ENCODE assay signal across 29 mouse cellular contexts in genomic region chr2:145536986-145537385, GRCm38 (mm10).
DNase-seq lines count a peak whose midpoint lies in the region; ATAC-seq and TF ChIP-seq lines count a peak whose summit lies in the region.
"Had no signal": no experiment of that assay in that cellular context is flagged by ENCODE, and none has a peak within 500 bp of the region (broad histone marks: within the 10 kb centered on the region; RNA-seq: fewer than 3 reads in every experiment).

No protein-coding gene starts in this region.

- H3K4me2 ChIP-seq in forebrain, embryonic 15.5 days (replicated peaks): no peak overlapping the region
- no peak overlapping the region for H3K4me2 ChIP-seq in forebrain, embryonic 11.5 days (ENCODE audit: low read depth, low read length, severe bottlenecking)
- H3K4me2 ChIP-seq in hindbrain, postnatal 0 days (ENCODE audit: low read depth, low read length): no peak overlapping the region
- H3K4me2 ChIP-seq in hindbrain, embryonic 11.5 days (replicated peaks; ENCODE audit: low read depth, low read length): no peak overlapping the region
- no peak overlapping the region for H3K4me2 ChIP-seq in limb, embryonic 13.5 days (replicated peaks)
- H3K4me2 ChIP-seq: embryonic facial prominence, embryonic 12.5 days; heart, embryonic 15.5 days; hindbrain, embryonic 14.5 days; intestine, embryonic 15.5 days; limb, embryonic 12.5 days; liver, embryonic 12.5 days; midbrain, embryonic 12.5 days; neural tube, embryonic 13.5 days; stomach, embryonic 15.5 days had no signal

- H3K36me3 ChIP-seq in forebrain, embryonic 15.5 days: no peaks in the 10 kb centered on the region
- H3K36me3 ChIP-seq in forebrain, embryonic 11.5 days (ENCODE audit: control insufficient read depth, insufficient read depth, low read length): no peaks in the 10 kb centered on the region
- H3K36me3 ChIP-seq in hindbrain, postnatal 0 days (ENCODE audit: insufficient read depth, low read length): no peaks in the 10 kb centered on the region
- H3K36me3 ChIP-seq in hindbrain, embryonic 11.5 days (ENCODE audit: control insufficient read depth, insufficient read depth, low read length): no peaks in the 10 kb centered on the region
- no peaks in the 10 kb centered on the region for H3K36me3 ChIP-seq in limb, embryonic 13.5 days
- H3K36me3 ChIP-seq: embryonic facial prominence, embryonic 12.5 days; heart, embryonic 10.5 days; heart, embryonic 15.5 days; intestine, embryonic 15.5 days; limb, embryonic 12.5 days; liver, embryonic 12.5 days; midbrain, embryonic 12.5 days; neural tube, embryonic 13.5 days; stomach, embryonic 15.5 days had no signal

- H3K9me3 ChIP-seq in forebrain, embryonic 15.5 days: no peaks in the 10 kb centered on the region
- H3K9me3 ChIP-seq in forebrain, embryonic 11.5 days (ENCODE audit: control insufficient read depth, low read length): no peaks in the 10 kb centered on the region
- no peaks in the 10 kb centered on the region for H3K9me3 ChIP-seq in hindbrain, postnatal 0 days (ENCODE audit: low read length)
- H3K9me3 ChIP-seq in hindbrain, embryonic 11.5 days (ENCODE audit: control insufficient read depth, low read length): no peaks in the 10 kb centered on the region
- no peaks in the 10 kb centered on the region for H3K9me3 ChIP-seq in limb, embryonic 13.5 days
- H3K9me3 ChIP-seq: embryonic facial prominence, embryonic 12.5 days; heart, embryonic 10.5 days; heart, embryonic 15.5 days; intestine, embryonic 15.5 days; limb, embryonic 12.5 days; liver, embryonic 12.5 days; midbrain, embryonic 12.5 days; neural tube, embryonic 13.5 days; stomach, embryonic 15.5 days had no signal

- no peak overlapping the region for H3K27ac ChIP-seq in forebrain, embryonic 15.5 days (replicated peaks)
- H3K27ac ChIP-seq in forebrain, embryonic 11.5 days (ENCODE audit: low read depth, low read length): no peak overlapping the region
- H3K27ac ChIP-seq in hindbrain, postnatal 0 days: 0 out of 2 replicates have a peak overlapping the region, but pooled peaks have one; percentile 48
- no peak overlapping the region for H3K27ac ChIP-seq in hindbrain, embryonic 11.5 days (ENCODE audit: low read depth, low read length)
- H3K27ac ChIP-seq in limb, embryonic 13.5 days: no peak overlapping the region
- H3K27ac ChIP-seq: embryonic facial prominence, embryonic 12.5 days; heart, embryonic 10.5 days; heart, embryonic 15.5 days; hindbrain, embryonic 14.5 days; intestine, embryonic 15.5 days; limb, embryonic 12.5 days; liver, embryonic 12.5 days; midbrain, embryonic 12.5 days; neural tube, embryonic 13.5 days; stomach, embryonic 15.5 days had no signal

- H3K27me3 ChIP-seq in forebrain, embryonic 15.5 days: no peaks in the 10 kb centered on the region
- H3K27me3 ChIP-seq in forebrain, embryonic 11.5 days (ENCODE audit: control insufficient read depth, insufficient read depth, low read length): no peaks in the 10 kb centered on the region
- H3K27me3 ChIP-seq in hindbrain, postnatal 0 days (ENCODE audit: insufficient read depth, low read length): no peaks in the 10 kb centered on the region
- no peaks in the 10 kb centered on the region for H3K27me3 ChIP-seq in hindbrain, embryonic 11.5 days (ENCODE audit: control insufficient read depth, insufficient read depth, low read length)
- no peaks in the 10 kb centered on the region for H3K27me3 ChIP-seq in limb, embryonic 13.5 days
- H3K27me3 ChIP-seq: heart, embryonic 15.5 days; intestine, embryonic 15.5 days; limb, embryonic 12.5 days; liver, embryonic 12.5 days; midbrain, embryonic 12.5 days; neural tube, embryonic 13.5 days; stomach, embryonic 15.5 days had no signal

- WGBS in forebrain, embryonic 15.5 days: 57% methylated on average over 4 of the region's 4 CpGs
- WGBS in forebrain, embryonic 11.5 days: 80% methylated on average over 4 of the region's 4 CpGs
- 35% methylated on average over 4 of the region's 4 CpGs for WGBS in hindbrain, postnatal 0 days
- 77% methylated on average over 4 of the region's 4 CpGs for WGBS in hindbrain, embryonic 11.5 days
- 28% methylated on average over 4 of the region's 4 CpGs for WGBS in limb, embryonic 13.5 days

- ATAC-seq in forebrain, embryonic 15.5 days (replicated peaks): 0 out of 2 replicates have a peak, but pooled peaks have one; percentile 63
- no peak for ATAC-seq in forebrain, embryonic 11.5 days (replicated peaks; ENCODE audit: low FRiP score)
- peak; percentile 75 for ATAC-seq in hindbrain, postnatal 0 days
- no peak for ATAC-seq in hindbrain, embryonic 11.5 days (ENCODE audit: low FRiP score)
- peak; percentile 83 for ATAC-seq in limb, embryonic 13.5 days (ENCODE audit: low FRiP score, low read depth)
- ATAC-seq: intestine, embryonic 15.5 days; liver, embryonic 12.5 days; liver, postnatal 0 days had no signal

- TF ChIP-seq POLR2A in brain, embryonic 14.5 days (IDR thresholded peaks at IDR 0.05; ENCODE audit: borderline replicate concordance, extremely low read depth, insufficient read depth, insufficient read length, poor library complexity, severe bottlenecking): no peak

- H3K4me1 ChIP-seq in forebrain, embryonic 15.5 days: peaks cover 3% of the 10 kb centered on the region; the same call in 1 of the 2 replicates
- no peaks in the 10 kb centered on the region for H3K4me1 ChIP-seq in forebrain, embryonic 11.5 days (replicated peaks; ENCODE audit: control insufficient read depth, insufficient read depth, low read length)
- H3K4me1 ChIP-seq in hindbrain, postnatal 0 days (ENCODE audit: insufficient read depth, low read length): 0 out of 2 replicates have a peak, but pooled peaks cover 6% of the 10 kb centered on the region
- H3K4me1 ChIP-seq in hindbrain, embryonic 11.5 days (replicated peaks; ENCODE audit: control insufficient read depth, insufficient read depth, low read length): no peaks in the 10 kb centered on the region
- no peaks in the 10 kb centered on the region for H3K4me1 ChIP-seq in limb, embryonic 13.5 days
- H3K4me1 ChIP-seq: embryonic facial prominence, embryonic 12.5 days; heart, embryonic 10.5 days; intestine, embryonic 15.5 days; limb, embryonic 12.5 days; liver, embryonic 12.5 days; midbrain, embryonic 12.5 days; neural tube, embryonic 13.5 days; stomach, embryonic 15.5 days had no signal

- no peak for DNase-seq in forebrain, embryonic 11.5 days (ENCODE audit: low spot score)
- peak; percentile 54 for DNase-seq in hindbrain, postnatal 0 days (ENCODE audit: low spot score)
- DNase-seq in hindbrain, embryonic 11.5 days (ENCODE audit: low spot score): no peak
- peak; percentile 66 for DNase-seq in brain, embryonic 14.5 days (ENCODE audit: low read depth)
- no peak for DNase-seq in cerebellum, adult 9-11 months
- no peak for DNase-seq in layer of hippocampus, adult 9-11 months
- DNase-seq: adrenal gland, postnatal 25 days; B cell, adult 2 months; cerebellum, adult 18-20 months; cerebellum, postnatal 14 days; gastrocnemius, postnatal 10 days; kidney, adult 8-10 months; kidney, postnatal 10 days; liver, postnatal 0 days; lung, postnatal 36 days; right cerebral cortex, postnatal 25 days; thymus, postnatal 14 days had no signal

- no peak overlapping the region for H3K9ac ChIP-seq in forebrain, embryonic 15.5 days (replicated peaks)
- H3K9ac ChIP-seq in forebrain, embryonic 11.5 days (ENCODE audit: low read length): no peak overlapping the region
- H3K9ac ChIP-seq in hindbrain, postnatal 0 days (replicated peaks; ENCODE audit: low read length): no peak overlapping the region
- no peak overlapping the region for H3K9ac ChIP-seq in hindbrain, embryonic 11.5 days (ENCODE audit: low read depth, low read length)
- H3K9ac ChIP-seq in limb, embryonic 13.5 days: no peak overlapping the region
- H3K9ac ChIP-seq: embryonic facial prominence, embryonic 12.5 days; heart, embryonic 15.5 days; hindbrain, embryonic 14.5 days; intestine, embryonic 15.5 days; limb, embryonic 12.5 days; liver, embryonic 12.5 days; liver, postnatal 0 days; midbrain, embryonic 12.5 days; neural tube, embryonic 13.5 days; stomach, embryonic 15.5 days had no signal

- no peak for TF ChIP-seq CTCF in hindbrain, postnatal 0 days (IDR thresholded peaks at IDR 0.05; ENCODE audit: low read depth)
- no peak for TF ChIP-seq CTCF in brain, embryonic 14.5 days (IDR thresholded peaks at IDR 0.05; ENCODE audit: borderline replicate concordance, extremely low read depth, insufficient read depth, insufficient read length)

- H3K4me3 ChIP-seq in forebrain, embryonic 15.5 days: no peak overlapping the region
- no peak overlapping the region for H3K4me3 ChIP-seq in forebrain, embryonic 11.5 days (ENCODE audit: low read depth, low read length)
- H3K4me3 ChIP-seq in hindbrain, postnatal 0 days (ENCODE audit: low read length): no peak overlapping the region
- H3K4me3 ChIP-seq in hindbrain, embryonic 11.5 days (ENCODE audit: low read depth, low read length): no peak overlapping the region
- H3K4me3 ChIP-seq in limb, embryonic 13.5 days: no peak overlapping the region
- H3K4me3 ChIP-seq: embryonic facial prominence, embryonic 12.5 days; heart, embryonic 10.5 days; heart, embryonic 15.5 days; intestine, embryonic 15.5 days; limb, embryonic 12.5 days; liver, embryonic 12.5 days; midbrain, embryonic 12.5 days; neural tube, embryonic 13.5 days; stomach, embryonic 15.5 days had no signal

Comparison
In these comparisons a context has a peak if more than half of its experiments do, and no peak if none do; other contexts are left out.
1. ATAC-seq: peak in forebrain, embryonic 15.5 days (single experiment), hindbrain, postnatal 0 days (single experiment) and limb, embryonic 13.5 days (single experiment); none in forebrain, embryonic 11.5 days (single experiment) and hindbrain, embryonic 11.5 days (single experiment).
2. DNase-seq: peak in hindbrain, postnatal 0 days (single experiment) and brain, embryonic 14.5 days (single experiment); none in forebrain, embryonic 11.5 days (single experiment), hindbrain, embryonic 11.5 days (single experiment), cerebellum, adult 9-11 months (single experiment) and layer of hippocampus, adult 9-11 months (single experiment).